Mouse (Mus musculus) liver, postnatal 0 days (tissue): ENCODE measurements at regions not wholly inside any gene's neighbourhood (a gene's known extent, or its start where the extent isn't known, plus 50 kb on each side); places are given as distances from the start of the nearest gene placed in this dataset.

Experiments
- CTCF ChIP-seq: sonication (generic); IDR thresholded peaks from 2 replicates; pipeline ENCODE4 v1.5.1; 2016; ENCODE audit warnings: antibody characterized with exemption, low read depth
- EP300 ChIP-seq: IDR thresholded peaks from 2 replicates; pipeline ENCODE4 v1.6.1; 2016; ENCODE audit warnings: antibody characterized with exemption, low read depth, mild to moderate bottlenecking

- TF ChIP-seq CTCF, result no peak
- no peak for TF ChIP-seq EP300
Observed at GRCm38 (mm10) chr5:49788494-49789160, 263.9 kb upstream of the Kcnip4 start.
